Mouse (Mus musculus) myocyte (in vitro differentiated cells): ENCODE results near the gene Eif4e3. TPM values are rescaled to one million over a fixed set of nuclear protein-coding genes. Genes with fewer than 3 reads are reported as not detected.
A peak's percentile ranks its signal among the peaks of the same experiment; 100 is the strongest.

Source experiments
- H3K27me3 ChIP-seq: one replicate; pipeline ENCODE4 v1.6.1; 2011; ENCODE audit not compliant: control insufficient read depth, insufficient read depth, insufficient read length
- H3K36me3 ChIP-seq: one replicate; pipeline ENCODE4 v1.6.1; 2011; ENCODE audit not compliant: control insufficient read depth, insufficient read depth
- H3K4me2 ChIP-seq: one replicate; pipeline ENCODE4 v1.6.1; 2011; ENCODE audit warnings: low read depth, control low read depth
- H3K4me3 ChIP-seq: one replicate; pipeline ENCODE4 v1.5.1; 2011; ENCODE audit warnings: mild to moderate bottlenecking, control low read depth, moderate library complexity
- H3K79me2 ChIP-seq: one replicate; pipeline ENCODE4 v1.6.1; 2011; ENCODE audit not compliant: control insufficient read depth, insufficient read depth
- H3ac ChIP-seq: one replicate; pipeline ENCODE4 v1.6.1; 2011; ENCODE audit not compliant: control insufficient read depth, insufficient read length
- CEBPB ChIP-seq: IDR thresholded peaks from 2 replicates; pipeline ENCODE4 v1.6.1; 2011; ENCODE audit warnings: mild to moderate bottlenecking, moderate library complexity; ENCODE audit not compliant: poor library complexity, insufficient read depth, severe bottlenecking
- E2F4 ChIP-seq: IDR thresholded peaks from one replicate; pipeline ENCODE4 v1.6.1; 2011; ENCODE audit warnings: mild to moderate bottlenecking, control low read depth, moderate library complexity; ENCODE audit not compliant: insufficient read depth
- MAX ChIP-seq: IDR thresholded peaks from one replicate; pipeline ENCODE4 v1.6.1; 2011; ENCODE audit warnings: low read depth, mild to moderate bottlenecking, control low read depth
- MYOD1 ChIP-seq, 3 experiments: IDR thresholded peaks; one replicate each; pipeline ENCODE4 v1.6.1; 2011; ENCODE audit warnings: control low read depth in 2 of 3, low read depth in 2 of 3, mild to moderate bottlenecking in 2 of 3, moderate library complexity in 1 of 3; ENCODE audit not compliant: insufficient read length in 2 of 3, control insufficient read depth in 1 of 3
- MYOG ChIP-seq, 3 experiments: IDR thresholded peaks; one replicate each; pipeline ENCODE4 v1.6.1; 2011; ENCODE audit warnings: control low read depth in 2 of 3, low read depth in 2 of 3, mild to moderate bottlenecking in 2 of 3; ENCODE audit not compliant: insufficient read length in 2 of 3, control insufficient read depth in 1 of 3, insufficient read depth in 1 of 3
- POLR2A ChIP-seq: IDR thresholded peaks from one replicate; pipeline ENCODE4 v1.6.1; 2011; ENCODE audit warnings: low read depth, mild to moderate bottlenecking, control low read depth, moderate library complexity; ENCODE audit not compliant: insufficient read length
- POLR2AphosphoS2 ChIP-seq: IDR thresholded peaks from one replicate; pipeline ENCODE4 v1.6.1; 2011; ENCODE audit warnings: low read depth, control low read depth; ENCODE audit not compliant: insufficient read length
- REST ChIP-seq: IDR thresholded peaks from one replicate; pipeline ENCODE4 v1.6.1; 2011; ENCODE audit warnings: mild to moderate bottlenecking, control low read depth, moderate library complexity; ENCODE audit not compliant: insufficient read depth, insufficient read length
- SRF ChIP-seq: IDR thresholded peaks from one replicate; pipeline ENCODE4 v1.6.1; 2011; ENCODE audit warnings: low read depth; ENCODE audit not compliant: control insufficient read depth, insufficient read length
- TCF12 ChIP-seq: IDR thresholded peaks from one replicate; pipeline ENCODE4 v1.6.1; 2011; ENCODE audit warnings: mild to moderate bottlenecking, control low read depth; ENCODE audit not compliant: poor library complexity, insufficient read depth, severe bottlenecking
- TCF3 ChIP-seq: IDR thresholded peaks from one replicate; pipeline ENCODE4 v1.6.1; 2011; ENCODE audit warnings: low read depth, control low read depth; ENCODE audit not compliant: insufficient read length
- USF1 ChIP-seq: IDR thresholded peaks from one replicate; pipeline ENCODE4 v1.6.1; 2011; ENCODE audit warnings: low read depth, mild to moderate bottlenecking, control low read depth, moderate library complexity
- polyA plus RNA-seq: library from polyadenylated mRNA; unstranded; fragments of >200 nt; fragmentation: generic; extraction: Trizol; gene quantifications from one replicate; pipeline ENCODE4 v1.2.1, GENCODE M21; 2012; ENCODE audit warnings: missing spikeins

The Eif4e3 gene
- polyA plus RNA-seq, 1 experiment = 6.1 TPM

DNA sequence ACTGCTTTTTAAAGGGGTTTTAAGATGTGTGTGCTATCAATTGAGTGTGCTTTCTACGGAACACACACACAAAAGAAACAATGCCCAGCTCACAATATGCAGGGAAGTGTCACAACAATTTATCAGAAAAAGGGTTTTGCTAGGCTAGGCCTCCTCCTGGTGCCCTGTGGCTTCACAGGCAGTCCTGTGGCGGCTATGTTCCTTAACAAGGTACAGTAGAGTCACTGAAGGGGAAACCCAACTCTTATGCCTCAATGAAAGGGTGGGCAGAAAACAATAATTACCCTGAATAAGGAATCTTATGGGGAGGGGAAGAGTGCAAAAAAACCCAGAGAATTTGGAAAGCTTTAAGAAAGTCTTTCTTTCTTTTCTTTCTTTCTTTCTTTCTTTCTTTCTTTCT is 40.2 kb downstream of the Eif4e3 start:
- Histone ChIP-seq H3K36me3 (no peaks in the 10 kb centered on the region), H3K79me2 (no peaks in the 10 kb centered on the region), H3K27me3 (no peaks in the 10 kb centered on the region), H3K4me2 (no peak overlapping the region), H3ac (no peak overlapping the region), H3K4me3 (no peak overlapping the region)
- no peak for TF ChIP-seq E2F4
- TF ChIP-seq TCF12 = no peak
- TF ChIP-seq MAX = no peak

DNA sequence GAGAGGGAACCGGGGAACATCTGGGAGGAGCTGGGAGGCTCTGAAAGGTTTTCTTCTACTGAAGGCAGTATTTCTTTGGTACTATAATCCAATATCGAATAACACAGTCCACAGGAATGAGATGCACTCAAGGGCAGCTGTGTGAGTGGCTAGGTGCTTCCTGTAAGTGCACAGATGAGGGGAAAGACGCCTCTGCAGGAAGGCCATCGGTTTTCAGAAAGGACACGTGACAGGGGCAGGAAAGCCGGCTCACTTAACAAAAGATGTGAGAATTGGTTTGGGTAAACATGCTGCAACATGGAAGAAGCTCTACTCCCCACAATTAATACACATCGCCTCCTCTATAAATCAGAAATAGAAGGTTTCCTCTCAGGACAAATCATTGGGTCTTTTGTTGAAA is 40.8 kb downstream of the Eif4e3 start:
- H3K36me3 ChIP-seq = no peaks in the 10 kb centered on the region
- H3ac ChIP-seq = no peak overlapping the region
- no peak overlapping the region for H3K4me3 ChIP-seq
- TF ChIP-seq REST = no peak
- TF ChIP-seq MYOD1 (IDR thresholded peaks at IDR 0.05; ENCODE audit: control insufficient read depth in 1 of 3, insufficient read length in 2 of 3, low read depth in 2 of 3) = no peak
- TF ChIP-seq CEBPB = no peak
- no peak for TF ChIP-seq MAX
- TF ChIP-seq POLR2A = no peak
- no peak for TF ChIP-seq TCF3
- no peak for TF ChIP-seq POLR2AphosphoS2
- TF ChIP-seq USF1 = no peak
- TF ChIP-seq SRF = no peak
- TF ChIP-seq E2F4 = no peak
- TF ChIP-seq TCF12 = no peak
- no peak for TF ChIP-seq MYOG (IDR thresholded peaks at IDR 0.05; ENCODE audit: control insufficient read depth in 1 of 3, insufficient read depth in 1 of 3, insufficient read length in 2 of 3, low read depth in 2 of 3)
- H3K79me2 ChIP-seq = no peaks in the 10 kb centered on the region
- no peaks in the 10 kb centered on the region for H3K27me3 ChIP-seq
- H3K4me2 ChIP-seq = no peak overlapping the region

GRCm38 (mm10) chr6:99625306-99625705 is 41.3 kb downstream of the Eif4e3 start:
- H3K27me3 ChIP-seq = no peaks in the 10 kb centered on the region
- H3K36me3 ChIP-seq = no peaks in the 10 kb centered on the region
- no peak overlapping the region for H3K4me2 ChIP-seq
- H3K4me3 ChIP-seq = no peak overlapping the region
- no peak overlapping the region for H3ac ChIP-seq
- H3K79me2 ChIP-seq = no peaks in the 10 kb centered on the region
- no peak for TF ChIP-seq TCF3
- no peak for TF ChIP-seq SRF
- TF ChIP-seq MYOD1 (IDR thresholded peaks at IDR 0.05; ENCODE audit: control insufficient read depth in 1 of 3, insufficient read length in 2 of 3, low read depth in 2 of 3) = no peak
- no peak for TF ChIP-seq CEBPB
- no peak for TF ChIP-seq REST
- TF ChIP-seq MAX = no peak
- TF ChIP-seq E2F4 = no peak
- no peak for TF ChIP-seq POLR2AphosphoS2

DNA sequence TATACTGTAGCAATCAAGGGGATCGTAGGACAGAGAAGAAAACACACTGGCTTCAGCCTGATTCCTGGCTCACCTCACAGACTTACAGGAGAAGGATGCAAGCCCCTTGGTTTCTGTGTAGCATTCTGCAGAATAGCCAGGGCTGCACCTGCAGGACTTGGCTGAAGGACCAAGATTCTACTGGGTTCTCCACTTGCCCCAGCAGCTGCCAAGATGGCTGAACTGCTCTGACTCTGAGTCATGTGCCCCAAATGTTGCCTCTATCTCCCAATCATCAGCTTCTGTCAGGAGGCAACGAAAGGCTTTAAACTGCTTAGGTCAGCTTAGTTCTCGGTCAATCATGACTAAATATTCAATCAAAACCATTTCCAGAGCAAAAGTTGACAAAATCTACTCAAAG is 42.0 kb downstream of the Eif4e3 start:
- Histone ChIP-seq H3K27me3 (no peaks in the 10 kb centered on the region), H3ac (no peak overlapping the region), H3K36me3 (no peaks in the 10 kb centered on the region), H3K4me2 (no peak overlapping the region), H3K4me3 (no peak overlapping the region), H3K79me2 (no peaks in the 10 kb centered on the region)
- TF ChIP-seq MYOD1 (IDR thresholded peaks at IDR 0.05; ENCODE audit: control insufficient read depth in 1 of 3, insufficient read length in 2 of 3, low read depth in 2 of 3) (peak in 2 of 3 experiments; percentile 18 to 41), USF1 (peak; percentile 15), TCF12 (no peak), MYOG (IDR thresholded peaks at IDR 0.05; ENCODE audit: control insufficient read depth in 1 of 3, insufficient read depth in 1 of 3, insufficient read length in 2 of 3, low read depth in 2 of 3) (peak in 2 of 3 experiments; percentile 59 to 78), POLR2AphosphoS2 (no peak)

DNA sequence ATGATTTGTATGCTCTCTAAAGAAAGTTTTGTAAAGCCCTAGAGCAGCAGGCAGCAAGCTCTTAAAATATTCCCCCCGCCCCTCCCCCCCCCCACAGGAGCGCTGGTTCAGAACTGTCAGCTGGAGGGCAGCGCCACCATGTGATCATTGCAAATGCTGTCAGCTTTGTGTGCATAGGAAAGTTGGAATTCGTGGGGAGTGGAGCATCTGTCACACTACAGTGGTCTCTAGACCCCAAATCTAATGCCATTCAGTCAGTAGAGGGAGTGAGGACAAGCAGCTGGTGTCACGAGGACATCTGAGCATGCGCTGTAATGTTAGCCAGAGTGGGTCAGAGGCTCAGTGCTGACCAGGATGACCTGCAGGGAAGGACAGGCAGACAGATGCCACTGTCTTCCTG is 42.9 kb downstream of the Eif4e3 start:
- Histone ChIP-seq H3K4me3 (no peak overlapping the region), H3K79me2 (no peaks in the 10 kb centered on the region), H3K4me2 (no peak overlapping the region), H3K36me3 (no peaks in the 10 kb centered on the region), H3ac (no peak overlapping the region), H3K27me3 (no peaks in the 10 kb centered on the region)
- TF ChIP-seq MAX (no peak), POLR2AphosphoS2 (no peak), SRF (no peak), REST (no peak), MYOD1 (IDR thresholded peaks at IDR 0.05; ENCODE audit: control insufficient read depth in 1 of 3, insufficient read length in 2 of 3, low read depth in 2 of 3) (no peak), USF1 (no peak), E2F4 (no peak), CEBPB (no peak), TCF3 (no peak), POLR2A (no peak), TCF12 (no peak), MYOG (IDR thresholded peaks at IDR 0.05; ENCODE audit: control insufficient read depth in 1 of 3, insufficient read depth in 1 of 3, insufficient read length in 2 of 3, low read depth in 2 of 3) (no peak)
